Comparison of ENCODE assay signal across 15 mouse cellular contexts in the genomic region with DNA sequence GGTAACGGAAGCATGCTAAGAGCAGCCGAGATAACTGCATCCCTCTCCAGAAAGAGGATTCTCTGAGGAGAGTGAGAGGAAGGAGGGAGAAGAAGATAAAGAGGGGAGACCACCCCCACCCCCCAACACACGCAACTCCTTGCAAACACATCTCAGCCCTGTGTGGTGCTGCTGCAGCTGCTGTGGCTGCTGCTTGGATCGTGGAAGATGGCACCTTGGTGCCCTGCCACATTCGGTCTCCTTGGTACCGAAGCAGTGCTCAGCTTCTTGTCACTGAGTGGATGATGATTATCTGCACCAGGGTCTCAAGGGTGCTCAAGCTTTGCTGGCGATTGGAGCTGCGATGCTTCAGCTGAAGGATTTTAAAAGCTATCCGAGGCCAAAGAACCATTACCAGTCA.
A peak's percentile ranks its signal among the peaks of the same experiment; 100 is the strongest.
DNase-seq lines count a peak whose midpoint lies in the region; ATAC-seq lines count a peak whose summit lies in the region.
"Had no signal": no experiment of that assay in that cellular context is flagged by ENCODE, and none has a peak within 500 bp of the region (broad histone marks: within the 10 kb centered on the region; RNA-seq: fewer than 3 reads in every experiment).

No protein-coding gene starts in this region.

- DNase-seq in embryonic facial prominence, embryonic 14.5 days (ENCODE audit: low spot score), result no peak
- DNase-seq in embryonic facial prominence, embryonic 10.5 days (ENCODE audit: low spot score), result no peak
- DNase-seq in right cerebral cortex, postnatal 10 days (ENCODE audit: low spot score in 2 of 2), result peak; percentile 35 to 39
- no peak for DNase-seq in right cerebral cortex, adult 2 months (ENCODE audit: low spot score in 2 of 2)
- no peak for DNase-seq in natural killer cell, adult 2 months (ENCODE audit: low spot score in 2 of 2)
- DNase-seq in adrenal gland, adult 2 months, result no peak
- DNase-seq: adrenal gland, postnatal 10 days; cerebellum, postnatal 25 days; kidney, postnatal 14 days; right cerebral cortex, postnatal 4 days; thymus, postnatal 36 days had no signal

- no peaks in the 10 kb centered on the region for H3K36me3 ChIP-seq in embryonic facial prominence, embryonic 14.5 days (ENCODE audit: control insufficient read depth, insufficient read depth, low read length)
- no peaks in the 10 kb centered on the region for H3K36me3 ChIP-seq in embryonic facial prominence, embryonic 10.5 days (replicated peaks)
- no peaks in the 10 kb centered on the region for H3K36me3 ChIP-seq in midbrain, embryonic 12.5 days
- H3K36me3 ChIP-seq: embryonic facial prominence, embryonic 13.5 days; lung, embryonic 15.5 days had no signal

- H3K27ac ChIP-seq in embryonic facial prominence, embryonic 14.5 days (replicated peaks; ENCODE audit: low read depth, low read length), result no peak overlapping the region
- H3K27ac ChIP-seq in embryonic facial prominence, embryonic 10.5 days (replicated peaks), result no peak overlapping the region
- H3K27ac ChIP-seq in midbrain, embryonic 12.5 days (replicated peaks), result no peak overlapping the region
- H3K27ac ChIP-seq: embryonic facial prominence, embryonic 13.5 days; lung, embryonic 15.5 days had no signal

- no peak overlapping the region for H3K4me2 ChIP-seq in embryonic facial prominence, embryonic 14.5 days (ENCODE audit: low read depth, low read length)
- peak overlapping the region; percentile 5; the same call in 1 of the 2 replicates for H3K4me2 ChIP-seq in midbrain, embryonic 12.5 days (replicated peaks)
- H3K4me2 ChIP-seq: embryonic facial prominence, embryonic 13.5 days; lung, embryonic 15.5 days had no signal

- no peak overlapping the region for H3K4me3 ChIP-seq in embryonic facial prominence, embryonic 14.5 days (ENCODE audit: low read depth, low read length)
- H3K4me3 ChIP-seq in embryonic facial prominence, embryonic 10.5 days, result no peak overlapping the region
- no peak overlapping the region for H3K4me3 ChIP-seq in midbrain, embryonic 12.5 days
- H3K4me3 ChIP-seq: embryonic facial prominence, embryonic 13.5 days; lung, embryonic 15.5 days had no signal

- no peaks in the 10 kb centered on the region; the same call in 1 of the 2 replicates for H3K4me1 ChIP-seq in embryonic facial prominence, embryonic 14.5 days (ENCODE audit: control insufficient read depth, insufficient read depth, low read length)
- H3K4me1 ChIP-seq in embryonic facial prominence, embryonic 10.5 days, result peaks cover 44% of the 10 kb centered on the region
- H3K4me1 ChIP-seq in midbrain, embryonic 12.5 days, result peaks cover 38% of the 10 kb centered on the region
- H3K4me1 ChIP-seq: lung, embryonic 15.5 days had no signal

- ATAC-seq in embryonic facial prominence, embryonic 14.5 days (ENCODE audit: low read depth), result 0 out of 2 replicates have a peak, but pooled peaks have one; percentile 32
- ATAC-seq in midbrain, embryonic 12.5 days (ENCODE audit: low FRiP score, low read depth), result no peak
- ATAC-seq in erythroid progenitor cell, adult 5-6 weeks (replicated peaks; ENCODE audit: low FRiP score, poor library complexity, severe bottlenecking), result no peak

- 53% methylated on average over 9 of the region's 9 CpGs for WGBS in embryonic facial prominence, embryonic 14.5 days
- 58% methylated on average over 9 of the region's 9 CpGs for WGBS in embryonic facial prominence, embryonic 10.5 days
- WGBS in midbrain, embryonic 12.5 days, result 39% methylated on average over 9 of the region's 9 CpGs

- H3K9ac ChIP-seq in embryonic facial prominence, embryonic 14.5 days (ENCODE audit: low read depth, low read length), result no peak overlapping the region
- H3K9ac ChIP-seq in midbrain, embryonic 12.5 days (replicated peaks), result no peak overlapping the region
- H3K9ac ChIP-seq: embryonic facial prominence, embryonic 13.5 days; lung, embryonic 15.5 days had no signal

- no peaks in the 10 kb centered on the region for H3K27me3 ChIP-seq in embryonic facial prominence, embryonic 14.5 days (replicated peaks; ENCODE audit: control insufficient read depth, insufficient read depth, low read length)
- H3K27me3 ChIP-seq in embryonic facial prominence, embryonic 10.5 days (replicated peaks; ENCODE audit: low read depth, poor library complexity, severe bottlenecking), result peaks cover 62% of the 10 kb centered on the region
- H3K27me3 ChIP-seq in midbrain, embryonic 12.5 days, result peaks cover 9% of the 10 kb centered on the region; the same call in 1 of the 2 replicates

- no peaks in the 10 kb centered on the region for H3K9me3 ChIP-seq in embryonic facial prominence, embryonic 14.5 days (ENCODE audit: control insufficient read depth, low read length)
- no peaks in the 10 kb centered on the region for H3K9me3 ChIP-seq in embryonic facial prominence, embryonic 10.5 days
- no peaks in the 10 kb centered on the region for H3K9me3 ChIP-seq in midbrain, embryonic 12.5 days
- H3K9me3 ChIP-seq: embryonic facial prominence, embryonic 13.5 days; lung, embryonic 15.5 days had no signal

Comparison
In these comparisons a context has a peak if more than half of its experiments do, and no peak if none do; other contexts are left out.
1. DNase-seq: peak in right cerebral cortex, postnatal 10 days (2 of 2); none in embryonic facial prominence, embryonic 14.5 days (single experiment), embryonic facial prominence, embryonic 10.5 days (single experiment), right cerebral cortex, adult 2 months (0 of 2), natural killer cell, adult 2 months (0 of 2) and adrenal gland, adult 2 months (single experiment).